Mouse (Mus musculus) megakaryocyte-erythroid progenitor cell, adult 5-6 weeks (primary cell): ENCODE results near the gene Atg4a. TPM values are rescaled to one million over a fixed set of nuclear protein-coding genes. Genes with fewer than 3 reads are reported as not detected.

Experiments used
- ATAC-seq: replicated peaks from 2 replicates; pipeline ENCODE4 v1.8.0; 2016; ENCODE audit warnings: mild to moderate bottlenecking, inconsistent platforms; ENCODE audit not compliant: severe bottlenecking, poor library complexity, low FRiP score, low TSS enrichment
- total RNA-seq, 2 experiments: library from RNA; stranded (forward) in 1 of 2; stranded (reverse) in 1 of 2; fragments of 200-1000, 215-1000 nt in 1 of 2; fragments of >200 nt in 1 of 2; fragmentation: Nextera tagmentation in 1 of 2; gene quantifications; 2 replicates each; pipeline ENCODE4 v1.2.3; 2014 to 2017

The Atg4a gene
- total RNA-seq, 2 experiments from 2014 or later, result 13.9 to 19.1 TPM

GRCm38 (mm10) chrX:141156696-141157095 lies 200.0 kb downstream of the Atg4a start:
- ATAC-seq, result peak; percentile 84

GRCm38 (mm10) chrX:141157626-141158025 lies 200.9 kb downstream of the Atg4a start:
- ATAC-seq, result no peak

- ATAC-seq, result no peak
These were observed 201.5 kb downstream of the Atg4a start for GRCm38 (mm10) chrX:141158160-141158559.

- no peak for ATAC-seq
These were observed 203.7 kb downstream of the Atg4a start for GRCm38 (mm10) chrX:141160371-141160770.

- ATAC-seq, result no peak
These were observed 208.4 kb downstream of the Atg4a start for GRCm38 (mm10) chrX:141165067-141165466.

GRCm38 (mm10) chrX:141175353-141175752 lies 218.6 kb downstream of the Atg4a start:
- ATAC-seq, result 0 out of 2 replicates have a peak, but pooled peaks have one; percentile 47

GRCm38 (mm10) chrX:141195036-141195435 lies 238.3 kb downstream of the Atg4a start:
- ATAC-seq, result no peak

GRCm38 (mm10) chrX:141198993-141199392 lies 242.3 kb downstream of the Atg4a start:
- ATAC-seq, result no peak

GRCm38 (mm10) chrX:141212802-141213201 lies 256.1 kb downstream of the Atg4a start:
- ATAC-seq, result peak; percentile 59; the same call in 1 of the 2 replicates

Other genes starting within 250 kb of the Atg4a start
- not detected in 2 replicates for gene Tex13b, start 143.5 kb upstream of the Atg4a start, total RNA-seq (2014; fragmentation: Nextera tagmentation)
- not detected in 2 replicates for gene Tex13b, start 143.5 kb upstream of the Atg4a start, total RNA-seq (2017)
- not detected in 2 replicates for gene Vsig1, start 49.3 kb upstream of the Atg4a start, total RNA-seq (2014; fragmentation: Nextera tagmentation)
- gene Vsig1, start 49.3 kb upstream of the Atg4a start, total RNA-seq (2017), result not detected in 2 replicates
- gene Psmd10, start 179 bp upstream of the Atg4a start, total RNA-seq (2014; fragmentation: Nextera tagmentation), result 19.2 and 30.8 TPM in 2 replicates
- gene Psmd10, start 179 bp upstream of the Atg4a start, total RNA-seq (2017), result 51.2 and 61.8 TPM in 2 replicates